Mouse (Mus musculus): ENCODE results near the gene Slc10a6. TPM values are rescaled to one million over a fixed set of nuclear protein-coding genes. Genes with fewer than 3 reads are reported as not detected.

Gene Slc10a6
- polyA plus RNA-seq (2012): 0.03 TPM in 1 of 2 replicates, not detected in the other

DNA sequence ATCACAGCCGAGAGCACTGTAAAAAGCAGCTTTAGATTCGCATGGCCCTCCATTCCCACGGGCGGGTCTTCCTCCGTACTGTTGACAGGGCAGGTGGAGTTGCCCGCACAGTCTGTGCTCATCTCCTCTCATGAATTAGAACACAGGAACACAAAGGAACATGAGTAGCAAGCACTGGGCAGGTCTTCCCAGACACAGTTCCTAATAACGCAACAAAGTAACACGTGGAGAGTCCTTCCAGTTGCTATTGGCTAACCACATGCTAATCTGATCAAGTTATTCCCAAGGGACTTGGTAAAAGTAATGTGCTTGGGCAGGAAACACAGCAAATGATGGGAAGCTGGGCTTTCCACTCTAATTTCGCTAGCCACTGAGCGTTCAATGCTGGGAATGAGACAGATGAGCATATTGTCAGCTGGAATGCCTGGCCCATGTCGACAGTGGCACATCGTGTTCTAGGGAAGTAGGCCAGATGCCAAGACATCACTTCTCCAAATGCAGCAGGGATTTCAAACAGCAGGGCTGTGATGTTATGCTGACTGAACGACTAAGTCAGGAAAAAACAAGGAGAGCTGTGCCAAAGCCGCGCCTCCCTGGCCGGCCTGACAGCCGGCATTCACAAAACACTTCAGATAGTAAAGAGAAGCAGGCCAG, at the start of gene Slc10a6:
Gene Slc10a6 (minus strand): TSS at position 293 of the 654 bp plus-strand sequence.
- no peaks in the 10 kb centered on the region for H3K36me3 ChIP-seq (ENCODE audit: control insufficient read depth)
- TF ChIP-seq TAL1 (IDR thresholded peaks at IDR 0.05; ENCODE audit: low read length) (no peak), GATA1 (IDR thresholded peaks at IDR 0.05; ENCODE audit: low read length) (no peak)
- H3K27me3 ChIP-seq (ENCODE audit: control insufficient read depth): no peaks in the 10 kb centered on the region
- H3K9me3 ChIP-seq (ENCODE audit: control insufficient read depth, low read length): no peaks in the 10 kb centered on the region
- H3K4me1 ChIP-seq (ENCODE audit: control insufficient read depth): no peaks in the 10 kb centered on the region
- H3K4me3 ChIP-seq (replicated peaks): no peak within 1 kb of the TSS

GRCm38 (mm10) chr5:103678974-103679373, 49.8 kb upstream of the Slc10a6 start:
- no peaks in the 10 kb centered on the region for H3K9me3 ChIP-seq (ENCODE audit: control insufficient read depth, low read length)
- no peaks in the 10 kb centered on the region for H3K36me3 ChIP-seq (ENCODE audit: control insufficient read depth)
- TF ChIP-seq GATA1 (IDR thresholded peaks at IDR 0.05; ENCODE audit: low read length) (no peak), TAL1 (IDR thresholded peaks at IDR 0.05; ENCODE audit: low read length) (no peak)
- H3K4me3 ChIP-seq (replicated peaks): no peak overlapping the region
- no peaks in the 10 kb centered on the region for H3K27me3 ChIP-seq (ENCODE audit: control insufficient read depth)
- H3K4me1 ChIP-seq (ENCODE audit: control insufficient read depth): peaks cover 3% of the 10 kb centered on the region; the same call in 1 of the 2 replicates

GRCm38 (mm10) chr5:103677894-103678293, 48.7 kb upstream of the Slc10a6 start:
- no peaks in the 10 kb centered on the region for H3K9me3 ChIP-seq (ENCODE audit: control insufficient read depth, low read length)
- H3K4me1 ChIP-seq (ENCODE audit: control insufficient read depth): peaks cover 3% of the 10 kb centered on the region; the same call in 1 of the 2 replicates
- H3K4me3 ChIP-seq (replicated peaks): no peak overlapping the region
- no peaks in the 10 kb centered on the region for H3K27me3 ChIP-seq (ENCODE audit: control insufficient read depth)
- H3K36me3 ChIP-seq (ENCODE audit: control insufficient read depth): no peaks in the 10 kb centered on the region
- TF ChIP-seq GATA1 (IDR thresholded peaks at IDR 0.05; ENCODE audit: low read length) (no peak), TAL1 (IDR thresholded peaks at IDR 0.05; ENCODE audit: low read length) (no peak)

DNA sequence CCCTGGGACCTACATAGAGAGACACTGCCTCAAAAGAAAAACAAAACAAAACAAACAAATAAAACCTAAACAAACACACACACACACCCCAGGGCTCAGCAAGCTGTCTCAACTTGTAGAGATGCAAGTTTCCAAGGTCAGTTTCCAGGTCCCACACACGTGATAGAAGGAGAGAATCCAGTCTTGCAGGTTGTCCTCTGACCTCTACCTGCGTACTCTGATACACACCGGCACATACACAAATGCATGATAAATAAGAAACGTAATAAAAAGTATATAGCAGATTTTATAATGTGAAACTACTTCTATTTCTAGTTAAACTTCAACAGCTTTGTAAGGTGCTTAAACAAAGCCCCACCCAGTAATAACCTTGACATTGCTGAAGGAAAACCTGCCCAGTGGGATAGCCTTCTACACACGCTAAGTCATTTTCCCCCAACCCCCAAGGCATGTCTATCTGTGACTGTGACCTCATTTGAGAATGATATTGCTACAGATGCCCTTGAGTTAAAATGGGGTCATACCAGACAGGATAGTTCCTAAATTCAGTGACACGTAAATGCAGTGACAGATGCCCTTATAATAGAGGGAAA, 47.2 kb upstream of the Slc10a6 start:
- no peaks in the 10 kb centered on the region for H3K9me3 ChIP-seq (ENCODE audit: control insufficient read depth, low read length)
- H3K36me3 ChIP-seq (ENCODE audit: control insufficient read depth): no peaks in the 10 kb centered on the region
- TF ChIP-seq GATA1 (IDR thresholded peaks at IDR 0.05; ENCODE audit: low read length) (no peak), TAL1 (IDR thresholded peaks at IDR 0.05; ENCODE audit: low read length) (no peak)
- peaks cover 3% of the 10 kb centered on the region; the same call in 1 of the 2 replicates for H3K4me1 ChIP-seq (ENCODE audit: control insufficient read depth)
- H3K27me3 ChIP-seq (ENCODE audit: control insufficient read depth): 0 out of 2 replicates have a peak, but pooled peaks cover 3% of the 10 kb centered on the region
- no peak overlapping the region for H3K4me3 ChIP-seq (replicated peaks)

- TF ChIP-seq GATA1 (IDR thresholded peaks at IDR 0.05; ENCODE audit: low read length) (no peak), TAL1 (IDR thresholded peaks at IDR 0.05; ENCODE audit: low read length) (no peak)
- Histone ChIP-seq H3K27me3 (ENCODE audit: control insufficient read depth) (0 out of 2 replicates have a peak, but pooled peaks cover 3% of the 10 kb centered on the region), H3K9me3 (ENCODE audit: control insufficient read depth, low read length) (no peaks in the 10 kb centered on the region), H3K36me3 (ENCODE audit: control insufficient read depth) (no peaks in the 10 kb centered on the region), H3K4me3 (replicated peaks) (no peak overlapping the region), H3K4me1 (ENCODE audit: control insufficient read depth) (no peaks in the 10 kb centered on the region)
Observed at GRCm38 (mm10) chr5:103674482-103674881, 45.3 kb upstream of the Slc10a6 start.

- no peak overlapping the region for H3K4me3 ChIP-seq (replicated peaks)
- 0 out of 2 replicates have a peak, but pooled peaks cover 3% of the 10 kb centered on the region for H3K27me3 ChIP-seq (ENCODE audit: control insufficient read depth)
- H3K4me1 ChIP-seq (ENCODE audit: control insufficient read depth): no peaks in the 10 kb centered on the region
- no peaks in the 10 kb centered on the region for H3K36me3 ChIP-seq (ENCODE audit: control insufficient read depth)
- H3K9me3 ChIP-seq (ENCODE audit: control insufficient read depth, low read length): no peaks in the 10 kb centered on the region
- TF ChIP-seq GATA1 (IDR thresholded peaks at IDR 0.05; ENCODE audit: low read length) (no peak), TAL1 (IDR thresholded peaks at IDR 0.05; ENCODE audit: low read length) (no peak)
Observed at GRCm38 (mm10) chr5:103673611-103674010, 44.4 kb upstream of the Slc10a6 start.

GRCm38 (mm10) chr5:103671858-103672257, 42.7 kb upstream of the Slc10a6 start:
- TF ChIP-seq TAL1 (IDR thresholded peaks at IDR 0.05; ENCODE audit: low read length) (no peak), GATA1 (IDR thresholded peaks at IDR 0.05; ENCODE audit: low read length) (no peak)
- Histone ChIP-seq H3K4me3 (replicated peaks) (no peak overlapping the region), H3K9me3 (ENCODE audit: control insufficient read depth, low read length) (no peaks in the 10 kb centered on the region), H3K36me3 (ENCODE audit: control insufficient read depth) (no peaks in the 10 kb centered on the region), H3K4me1 (ENCODE audit: control insufficient read depth) (no peaks in the 10 kb centered on the region), H3K27me3 (ENCODE audit: control insufficient read depth) (0 out of 2 replicates have a peak, but pooled peaks cover 3% of the 10 kb centered on the region)

GRCm38 (mm10) chr5:103665876-103666275, 36.7 kb upstream of the Slc10a6 start:
- no peaks in the 10 kb centered on the region for H3K9me3 ChIP-seq (ENCODE audit: control insufficient read depth, low read length)
- no peaks in the 10 kb centered on the region for H3K4me1 ChIP-seq (ENCODE audit: control insufficient read depth)
- H3K27me3 ChIP-seq (ENCODE audit: control insufficient read depth): no peaks in the 10 kb centered on the region
- H3K4me3 ChIP-seq (replicated peaks): no peak overlapping the region
- H3K36me3 ChIP-seq (ENCODE audit: control insufficient read depth): no peaks in the 10 kb centered on the region
- TF ChIP-seq GATA1 (IDR thresholded peaks at IDR 0.05; ENCODE audit: low read length) (no peak), TAL1 (IDR thresholded peaks at IDR 0.05; ENCODE audit: low read length) (no peak)

GRCm38 (mm10) chr5:103664932-103665331, 35.7 kb upstream of the Slc10a6 start:
- no peaks in the 10 kb centered on the region for H3K9me3 ChIP-seq (ENCODE audit: control insufficient read depth, low read length)
- no peaks in the 10 kb centered on the region for H3K4me1 ChIP-seq (ENCODE audit: control insufficient read depth)
- H3K27me3 ChIP-seq (ENCODE audit: control insufficient read depth): no peaks in the 10 kb centered on the region
- H3K4me3 ChIP-seq (replicated peaks): no peak overlapping the region
- H3K36me3 ChIP-seq (ENCODE audit: control insufficient read depth): no peaks in the 10 kb centered on the region
- TF ChIP-seq TAL1 (IDR thresholded peaks at IDR 0.05; ENCODE audit: low read length): no peak
- TF ChIP-seq GATA1 (IDR thresholded peaks at IDR 0.05; ENCODE audit: low read length): no peak
